Mouse (Mus musculus) ovary, postnatal 14 days (tissue): Measurements from ENCODE around the gene Gm20671.
"Not testable (repeated sequence)": the region's sequence is repeated elsewhere in the genome, so short reads cannot be mapped to it uniquely, and the experiment has no call there.

Experiments used
- DNase-seq: peaks from one replicate; pipeline ENCODE4 v3.0.0; 2022; ENCODE audit warnings: low spot score

Gm20671 gene

DNA sequence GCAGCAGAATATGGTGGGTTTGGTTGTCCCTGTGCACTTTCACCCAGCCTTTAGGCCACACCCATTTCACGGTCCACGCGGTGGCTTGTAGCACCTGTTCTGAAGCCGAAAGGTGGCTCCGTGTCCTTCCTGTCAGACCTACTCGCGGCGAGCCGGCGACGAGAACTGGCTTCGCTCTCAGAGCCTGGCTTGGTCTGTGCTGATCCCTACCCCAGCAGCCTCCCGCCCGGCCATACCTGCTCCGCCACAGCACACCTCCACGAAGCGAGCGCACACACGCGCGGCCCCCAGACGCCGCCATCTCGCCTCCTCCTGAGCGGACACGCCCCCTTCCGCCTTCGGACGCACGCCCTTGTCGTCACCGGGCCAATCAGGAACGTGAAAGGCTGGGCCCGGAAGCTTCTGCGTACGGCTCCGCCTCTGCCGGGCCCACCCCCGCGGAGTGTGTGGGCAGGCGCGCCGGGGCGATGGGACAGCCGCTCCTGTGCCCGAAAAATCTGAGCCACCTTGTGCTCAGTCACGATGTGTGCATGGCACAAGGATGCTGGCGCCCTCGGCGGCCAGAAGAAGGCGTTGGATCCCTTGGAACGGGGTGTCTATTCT is 41.5 kb downstream of the Gm20671 start, which contains the start of gene Pisd:
Pisd (minus strand) TSS at position 334 of the 603 bp plus-strand sequence.
- peak; percentile 87 for DNase-seq

DNA sequence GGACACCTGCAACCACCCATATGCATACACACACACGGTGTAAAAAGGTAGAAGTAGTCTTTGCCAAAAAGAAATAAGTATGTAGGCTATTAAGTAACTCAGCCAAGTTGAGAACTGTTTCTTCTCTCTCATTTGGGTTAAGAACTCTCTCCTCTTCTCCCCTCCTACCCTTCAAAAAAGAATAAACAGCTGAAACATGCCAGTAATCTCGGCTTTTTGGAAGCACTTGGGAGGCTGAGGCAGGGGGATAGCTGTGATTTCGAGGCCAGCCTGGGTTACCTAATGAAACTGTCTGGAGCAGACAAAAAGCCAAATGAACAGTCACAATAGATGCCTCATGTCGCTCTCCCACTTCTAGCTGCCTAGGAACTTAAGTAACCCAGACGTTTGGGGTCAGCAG is 42.2 kb downstream of the Gm20671 start:
- DNase-seq: no peak

DNA sequence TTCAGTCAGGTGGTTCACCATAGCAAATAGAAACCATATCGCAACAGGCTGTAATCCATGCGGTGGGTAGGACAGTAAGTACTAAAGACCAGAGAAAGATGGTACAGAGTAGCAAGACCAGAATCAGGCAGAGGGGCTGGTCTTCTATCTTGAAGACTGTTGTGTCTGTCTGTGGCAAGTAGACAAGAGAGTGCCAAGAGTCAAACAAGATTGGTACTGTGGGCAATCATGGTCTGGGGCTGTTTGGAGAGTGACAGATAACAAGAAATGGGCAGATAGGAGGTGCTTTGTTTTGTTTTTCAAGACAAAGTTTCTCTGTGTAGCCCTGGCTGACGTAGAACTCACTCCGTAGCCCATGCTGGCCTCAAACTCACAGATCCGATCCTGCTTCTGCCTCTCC is 45.3 kb downstream of the Gm20671 start:
- DNase-seq: no peak

DNA sequence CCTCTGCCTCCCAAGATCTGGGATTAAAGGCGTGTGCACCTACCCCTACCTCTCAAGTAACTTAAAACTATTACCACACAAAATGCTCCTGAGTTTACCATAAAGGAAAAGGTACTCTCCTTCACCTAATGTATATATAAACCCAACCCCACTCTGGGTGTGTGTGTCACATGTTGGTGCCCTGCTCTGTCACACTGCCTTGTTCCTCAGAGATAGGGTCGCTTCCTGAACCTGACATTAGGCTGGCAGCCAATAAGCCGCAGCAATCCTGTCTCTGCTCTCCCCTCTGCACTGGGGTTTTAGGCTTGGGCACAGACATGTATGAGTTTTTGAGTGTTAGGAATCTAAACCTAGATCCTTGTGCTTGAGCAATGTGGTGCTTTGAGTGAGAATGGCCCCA is 48.7 kb downstream of the Gm20671 start:
- no peak for DNase-seq

DNA sequence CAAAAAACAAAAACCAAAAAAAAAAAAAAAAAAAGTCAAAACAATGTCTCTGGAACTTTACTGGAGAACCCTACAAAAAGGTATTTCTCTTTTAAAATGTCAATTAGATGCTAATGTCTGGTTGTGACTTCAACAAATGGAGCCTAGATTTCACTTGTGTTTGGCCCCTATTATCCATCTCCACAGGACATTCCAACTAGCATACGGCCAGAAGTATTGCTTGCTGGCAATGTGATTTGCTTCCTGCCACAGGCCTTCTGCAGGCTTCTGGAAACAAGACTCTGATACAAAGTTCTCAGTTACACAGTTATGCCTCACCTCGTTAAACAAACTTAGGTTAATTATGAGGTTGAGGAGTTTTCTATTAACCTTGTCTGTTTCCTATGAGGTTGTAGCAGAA is 54.5 kb downstream of the Gm20671 start:
- no peak for DNase-seq

DNA sequence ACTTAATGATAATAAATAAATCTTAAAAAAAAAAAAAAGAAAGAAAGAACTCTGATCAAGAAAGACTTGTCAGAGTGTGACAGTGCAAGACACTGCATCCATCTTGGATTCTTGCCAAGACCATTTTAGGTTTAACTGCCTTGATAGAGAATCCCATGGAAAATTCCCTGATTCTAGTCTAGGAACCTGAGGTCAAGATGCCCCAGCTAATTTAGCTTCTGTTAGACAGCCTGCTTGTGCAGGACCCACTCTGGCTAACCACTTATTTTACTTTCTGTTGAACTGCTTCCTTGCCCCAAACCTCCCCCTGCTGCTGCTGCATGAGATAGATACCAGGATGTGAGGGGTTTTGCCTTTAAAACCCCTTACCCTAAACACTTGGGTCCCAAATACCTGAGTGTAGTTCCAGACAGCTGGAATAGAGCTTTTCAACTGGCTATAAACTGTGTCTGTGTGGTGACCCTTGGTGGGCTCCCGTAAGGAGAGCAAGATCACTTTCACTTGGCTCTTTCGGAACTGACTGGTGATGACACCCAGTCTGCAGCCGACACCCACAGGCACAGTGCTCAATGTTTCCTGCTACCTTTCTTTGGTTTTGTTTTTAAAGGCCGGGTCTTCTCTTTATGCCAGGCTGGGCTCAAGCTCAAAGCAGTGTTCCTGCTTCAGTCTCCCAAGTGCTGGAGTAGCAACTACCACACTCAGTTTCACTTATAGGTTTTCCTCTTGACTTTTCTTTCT is 59.1 kb downstream of the Gm20671 start:
- no peak for DNase-seq

DNA sequence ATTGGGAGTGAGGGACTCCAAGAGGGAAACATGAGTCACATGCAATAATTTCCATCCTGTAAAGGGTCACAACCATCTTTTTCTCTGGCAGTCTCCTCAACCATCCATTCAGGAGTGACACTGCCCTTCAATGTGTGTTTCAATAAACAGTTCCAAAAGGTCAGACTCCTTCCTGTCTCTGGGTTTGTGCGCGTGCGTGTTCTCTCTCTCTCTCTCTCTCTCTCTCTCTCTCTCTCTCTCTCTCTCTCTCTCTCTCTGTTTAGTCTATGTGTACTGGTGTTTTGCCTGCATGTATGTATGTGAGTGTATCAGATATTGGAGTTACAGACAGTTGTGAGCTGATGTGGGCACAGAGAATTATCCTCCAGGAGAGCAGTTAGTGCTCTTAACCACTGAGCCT is 59.9 kb downstream of the Gm20671 start:
- DNase-seq: no peak

DNA sequence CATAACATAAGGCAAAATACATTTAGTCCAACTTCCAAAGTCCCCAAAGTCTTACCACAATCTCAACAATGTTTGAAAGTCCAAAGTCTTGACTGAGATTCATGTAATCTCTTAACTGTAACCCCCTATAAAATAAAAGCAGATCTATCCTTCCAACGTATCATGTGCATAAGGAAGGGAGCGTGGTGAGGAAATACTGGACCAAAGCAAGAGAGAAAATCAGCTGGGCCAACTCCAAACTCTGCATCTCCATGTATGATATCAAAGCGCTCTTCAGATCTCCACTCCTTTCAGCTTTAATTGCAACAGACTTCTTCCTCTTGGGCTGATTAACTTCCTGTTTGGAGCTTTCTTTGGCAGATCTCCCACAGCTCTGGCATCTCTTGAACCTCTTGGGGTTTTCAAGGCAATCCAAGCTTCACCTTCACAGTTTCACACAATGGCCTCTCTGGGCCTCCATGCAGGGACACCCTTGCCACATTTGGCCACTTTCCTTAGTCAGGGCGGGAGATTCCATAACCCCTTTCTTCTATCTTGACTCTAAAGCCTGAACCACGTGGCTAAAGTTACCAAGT is 65.3 kb downstream of the Gm20671 start:
- DNase-seq: no peak

DNA sequence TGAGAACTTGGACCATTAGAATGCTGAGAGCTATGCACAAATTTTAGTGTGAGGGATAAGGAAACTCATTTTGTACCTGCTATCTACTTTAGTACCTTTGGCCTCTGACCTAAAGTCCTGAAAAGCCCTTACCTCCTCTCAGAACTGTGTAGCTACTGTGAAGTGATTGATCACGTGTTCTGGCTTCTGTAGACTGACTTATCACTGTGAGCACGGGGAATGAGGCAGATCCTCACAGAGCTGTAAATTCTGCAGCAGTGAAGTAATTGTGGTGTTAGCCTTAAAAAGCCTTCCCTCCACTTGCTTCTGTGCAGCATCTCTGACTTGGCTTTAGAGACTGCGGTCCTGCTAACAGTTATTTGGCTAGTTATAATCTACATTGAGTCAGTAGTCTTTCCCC is 66.1 kb downstream of the Gm20671 start:
- no peak for DNase-seq

DNA sequence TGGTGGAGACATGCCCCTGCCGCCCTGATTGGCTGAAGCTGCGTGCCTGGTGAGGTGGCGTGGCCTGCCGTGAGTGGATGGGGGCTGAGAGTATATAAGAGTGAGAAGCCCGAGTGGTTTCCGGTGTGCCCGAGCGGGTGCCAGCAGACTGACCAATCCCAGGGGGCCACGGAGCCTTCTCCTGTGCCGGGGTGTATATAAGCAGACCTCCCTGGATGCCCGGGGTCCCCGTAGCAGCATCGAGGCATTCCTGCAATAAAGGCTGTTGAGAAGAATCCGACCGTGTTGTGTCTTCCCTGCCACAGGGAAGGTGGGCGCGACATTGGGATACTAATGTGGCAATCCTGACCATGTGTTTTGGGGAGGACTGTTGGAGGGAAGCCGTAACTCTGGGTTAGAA is 66.6 kb downstream of the Gm20671 start:
- DNase-seq: not testable (repeated sequence)

DNA sequence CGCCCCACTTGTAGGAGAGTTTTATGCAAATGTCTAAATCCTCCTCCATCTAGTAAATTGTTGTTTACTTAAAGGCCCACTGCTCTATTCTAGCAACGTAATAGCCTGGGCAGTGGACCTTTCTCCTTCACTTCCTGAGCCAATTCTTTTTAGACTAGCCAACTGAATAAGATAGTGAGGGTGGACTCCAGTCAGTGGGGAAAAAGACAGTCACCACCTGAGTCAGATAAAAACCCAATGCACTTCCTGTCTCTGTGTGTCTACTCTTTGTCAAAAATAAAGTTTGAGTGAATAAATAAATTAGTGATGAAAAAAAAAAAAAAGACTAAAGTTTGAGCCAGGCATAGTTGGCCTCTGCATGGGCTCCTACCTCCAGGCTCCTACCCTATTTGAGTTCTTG is 67.2 kb downstream of the Gm20671 start:
- DNase-seq: no peak

DNA sequence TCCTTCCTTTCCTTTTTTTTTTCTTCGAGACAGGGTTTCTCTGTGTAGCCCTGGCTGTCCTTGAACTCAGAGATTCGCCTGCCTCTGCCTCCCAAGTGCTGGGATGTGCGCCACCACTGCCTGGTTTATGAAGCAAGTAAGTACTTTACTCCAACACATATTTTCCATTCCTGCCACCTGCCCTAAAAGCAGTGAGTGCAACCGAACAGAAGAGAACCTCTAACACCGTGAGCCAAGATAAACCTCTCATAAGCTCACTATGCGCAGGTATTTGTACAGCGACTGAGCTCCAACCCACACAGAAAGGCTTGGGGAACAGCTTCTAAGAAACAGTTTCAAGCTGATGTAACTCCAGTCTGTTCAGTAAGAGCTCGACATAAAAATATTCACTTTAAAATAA is 70.8 kb downstream of the Gm20671 start:
- DNase-seq: no peak

DNA sequence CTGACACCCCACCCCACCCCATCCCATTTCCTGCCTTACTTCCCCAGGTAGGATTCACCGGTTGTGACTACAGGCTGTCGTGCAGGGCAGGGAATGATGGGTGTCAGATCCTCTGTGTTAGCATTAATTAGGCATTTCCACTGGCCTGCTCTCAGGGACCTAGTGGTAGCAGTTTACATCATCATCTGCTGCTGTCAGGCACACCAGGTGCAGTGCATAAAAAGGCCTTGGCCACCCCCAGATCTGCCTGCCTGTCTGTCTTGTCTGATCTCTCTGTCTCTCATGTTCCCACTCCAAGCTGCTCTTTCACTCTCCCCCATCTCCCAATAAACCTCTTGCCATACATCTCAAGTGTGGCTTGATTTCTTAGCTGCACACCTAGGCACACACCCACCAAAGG is 75.2 kb downstream of the Gm20671 start:
- no peak for DNase-seq

DNA sequence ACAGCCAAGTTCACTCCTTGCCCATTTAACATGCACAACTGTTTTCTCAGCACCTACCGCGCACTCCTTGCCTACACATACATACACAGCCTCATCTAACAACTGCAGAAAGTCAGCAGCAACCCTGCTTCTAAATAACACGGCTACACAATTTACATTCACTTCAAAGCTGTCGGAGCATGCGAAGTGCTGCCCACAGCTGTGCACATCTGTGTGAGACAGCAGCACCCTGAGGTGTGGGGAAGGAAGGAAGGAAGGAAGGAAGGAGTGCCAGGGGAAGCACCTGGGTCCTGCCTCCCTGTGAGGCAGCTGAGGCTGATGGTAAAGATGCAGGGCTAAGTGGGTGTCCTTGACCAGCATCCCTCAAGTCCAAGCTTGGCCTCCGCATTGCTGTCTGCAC is 78.0 kb downstream of the Gm20671 start:
- no peak for DNase-seq

DNA sequence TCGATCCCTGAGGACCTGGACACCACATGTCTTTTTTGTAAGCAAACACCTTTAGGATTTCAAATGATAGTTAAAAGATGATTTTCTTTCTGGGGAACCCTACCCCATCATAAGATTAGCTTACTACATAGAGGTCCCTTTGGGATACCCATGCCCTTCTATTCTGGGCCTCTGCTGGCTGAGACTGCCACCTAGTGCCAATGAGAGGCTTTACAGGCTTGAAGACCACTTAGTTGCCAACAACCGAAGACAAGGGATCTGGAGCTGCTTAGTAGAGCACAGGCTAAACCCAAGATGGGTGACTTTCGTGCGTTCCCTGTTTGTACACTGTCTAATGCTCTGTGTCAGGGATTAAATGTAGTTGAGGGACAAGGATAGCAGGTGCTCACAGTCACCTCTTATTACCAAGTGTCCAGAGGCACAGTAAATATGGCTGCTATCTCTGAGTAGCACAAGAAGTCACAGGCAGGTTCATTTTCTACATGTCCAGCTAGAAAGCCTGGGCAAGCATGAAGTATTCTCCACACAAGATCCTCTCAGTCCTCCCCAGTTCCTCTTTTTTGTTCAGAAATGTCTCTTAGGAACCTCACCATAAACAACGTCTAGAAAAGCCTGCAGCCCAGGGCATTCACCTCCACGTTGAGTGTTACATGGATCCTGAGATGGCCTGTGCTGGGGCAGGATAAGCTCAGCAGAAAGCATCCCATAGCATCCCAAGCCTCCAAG is 79.1 kb downstream of the Gm20671 start:
- DNase-seq: peak; percentile 39

DNA sequence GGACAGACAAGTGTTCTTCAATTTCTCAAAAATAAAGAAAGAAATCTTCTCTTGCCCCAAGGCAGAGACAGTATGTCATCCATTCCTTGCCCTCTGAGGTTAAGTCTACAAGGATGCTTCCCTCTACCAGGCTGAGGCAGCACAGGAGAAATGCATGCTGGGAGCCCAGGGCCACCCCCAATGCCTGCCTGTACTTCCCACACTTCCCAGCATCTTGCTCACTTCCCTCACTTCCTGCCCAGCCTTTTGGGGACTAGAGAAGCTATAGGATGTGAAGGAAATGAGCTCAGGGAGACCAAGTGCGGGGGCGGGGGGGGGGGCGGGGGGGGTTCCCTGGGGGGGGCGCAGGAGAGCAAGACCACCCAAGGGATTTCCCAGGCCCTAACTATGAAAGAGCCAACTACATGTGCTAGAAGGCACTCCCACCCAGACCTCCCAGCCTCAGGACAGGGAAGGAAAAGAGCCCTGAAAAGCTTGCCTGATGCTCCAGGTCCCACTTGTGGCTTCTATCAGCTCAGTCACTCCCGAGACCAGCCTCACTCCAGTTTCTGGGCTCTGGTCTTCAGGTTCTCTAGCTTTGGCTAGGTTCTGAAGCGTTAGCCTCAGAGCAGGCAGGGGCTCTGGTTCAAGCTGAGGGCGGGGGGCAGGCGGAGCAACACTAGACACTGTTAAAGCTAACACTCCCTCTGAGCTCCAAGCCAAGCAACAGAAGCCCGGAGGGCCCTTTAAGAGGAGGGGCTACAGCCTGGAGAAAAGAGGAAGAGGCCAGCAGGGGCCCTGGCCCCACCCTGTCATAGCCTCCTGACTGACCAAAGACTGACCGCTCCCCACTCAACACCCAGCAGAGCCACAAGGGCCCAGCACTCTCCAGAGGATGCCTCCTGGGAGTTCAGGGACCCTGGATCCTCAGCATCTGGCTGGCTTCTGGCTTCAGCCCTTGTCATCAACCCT is 80.9 kb downstream of the Gm20671 start:
- DNase-seq: peak; percentile 55

DNA sequence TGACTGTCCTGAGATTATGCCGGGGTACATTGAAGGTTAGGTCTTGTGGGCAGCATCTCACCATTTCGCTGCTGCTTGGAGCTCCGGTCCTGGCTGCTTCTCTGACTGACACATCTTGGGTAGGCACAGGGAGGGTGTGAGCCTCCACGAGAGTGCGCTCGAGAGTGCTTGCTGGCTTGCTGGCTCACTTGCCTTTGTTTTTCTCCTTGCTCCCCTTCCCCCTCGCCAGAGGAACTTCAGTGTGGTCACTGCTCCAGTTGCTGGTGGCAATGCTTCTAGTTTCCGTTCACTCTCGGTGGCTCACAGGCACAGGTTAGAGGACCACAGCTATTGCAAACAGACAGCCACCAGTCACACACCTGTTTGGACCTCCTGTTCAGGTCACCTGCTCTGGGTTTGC is 84.8 kb downstream of the Gm20671 start:
- peak; percentile 20 for DNase-seq

DNA sequence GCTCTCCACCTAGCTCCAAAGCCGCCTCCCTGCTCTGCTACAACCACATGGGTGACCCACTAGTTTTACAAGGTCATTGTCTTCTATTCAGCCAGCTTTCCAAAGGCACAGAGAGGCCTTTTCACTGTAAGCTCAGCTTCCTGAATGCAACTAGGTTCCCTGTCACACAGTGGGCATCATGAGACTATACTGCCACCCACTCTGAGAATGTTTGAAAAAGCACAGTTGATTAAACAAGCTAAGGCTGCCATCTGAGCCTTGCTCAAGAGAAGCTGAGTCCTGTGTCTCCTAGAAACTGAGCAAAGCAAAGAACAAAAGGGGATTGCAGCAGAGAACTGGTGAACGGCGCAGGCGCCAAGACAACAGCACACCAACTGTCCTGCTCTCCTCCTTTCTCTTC is 85.5 kb downstream of the Gm20671 start:
- DNase-seq: not testable (repeated sequence)

DNA sequence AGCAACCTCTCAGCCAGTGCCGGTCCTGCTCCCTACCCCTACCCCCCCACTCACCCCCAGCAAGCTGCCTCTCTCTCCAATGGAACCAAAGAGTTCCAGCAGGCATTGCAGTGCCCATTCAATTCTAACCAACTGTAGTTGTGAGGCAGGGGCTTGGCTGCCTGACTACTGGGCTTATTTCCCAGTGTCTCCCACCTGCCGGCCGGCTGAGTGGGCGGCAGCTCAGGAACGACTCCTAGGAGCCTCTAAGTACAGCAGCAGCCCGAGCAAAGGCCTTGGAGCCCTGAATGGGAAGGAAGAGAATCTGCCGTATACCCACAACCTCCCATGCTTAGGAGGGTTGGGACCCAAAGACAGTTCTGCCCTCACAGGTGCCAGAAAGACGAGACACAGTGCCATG is 86.1 kb downstream of the Gm20671 start:
- DNase-seq: not testable (repeated sequence)

DNA sequence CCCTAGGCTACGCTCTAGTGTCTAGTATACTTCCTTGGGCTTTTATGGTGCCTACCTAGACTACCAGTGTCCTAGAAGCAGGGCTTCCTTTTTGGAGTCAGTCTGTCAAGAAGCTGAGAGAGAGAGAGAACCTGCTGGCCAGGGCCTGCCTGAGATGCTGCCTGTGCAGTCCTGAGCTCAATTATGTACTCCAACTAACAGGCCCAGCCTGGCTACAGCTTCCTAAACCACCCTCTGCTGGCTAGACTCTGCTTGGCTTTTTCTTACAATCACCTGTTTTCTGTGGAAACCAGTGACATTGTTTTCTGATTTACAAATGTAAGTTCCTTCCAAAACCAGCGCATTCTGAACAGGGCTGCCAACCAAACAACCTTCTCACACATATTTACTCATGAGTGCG is 86.8 kb downstream of the Gm20671 start:
- DNase-seq: no peak

DNA sequence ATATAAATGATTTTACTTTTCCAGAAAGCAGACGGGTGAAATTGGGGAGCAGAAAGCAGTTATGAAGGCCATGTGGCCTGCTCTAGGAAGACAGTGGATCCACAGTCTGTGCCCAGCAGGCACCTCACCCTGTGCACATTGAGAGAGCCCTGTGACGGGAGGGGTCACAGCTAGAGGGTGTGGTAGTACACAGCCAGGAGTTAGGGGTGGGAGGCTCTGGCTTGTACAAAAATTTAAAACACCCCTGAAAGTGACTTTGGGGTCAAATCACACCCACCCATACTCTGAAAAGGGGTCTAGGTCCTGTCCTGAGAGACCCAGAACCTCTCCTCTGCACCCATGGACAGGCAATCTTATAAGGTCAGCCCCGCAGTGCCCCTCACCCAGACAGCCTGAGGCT is 90.1 kb downstream of the Gm20671 start:
- DNase-seq: not testable (repeated sequence)

DNA sequence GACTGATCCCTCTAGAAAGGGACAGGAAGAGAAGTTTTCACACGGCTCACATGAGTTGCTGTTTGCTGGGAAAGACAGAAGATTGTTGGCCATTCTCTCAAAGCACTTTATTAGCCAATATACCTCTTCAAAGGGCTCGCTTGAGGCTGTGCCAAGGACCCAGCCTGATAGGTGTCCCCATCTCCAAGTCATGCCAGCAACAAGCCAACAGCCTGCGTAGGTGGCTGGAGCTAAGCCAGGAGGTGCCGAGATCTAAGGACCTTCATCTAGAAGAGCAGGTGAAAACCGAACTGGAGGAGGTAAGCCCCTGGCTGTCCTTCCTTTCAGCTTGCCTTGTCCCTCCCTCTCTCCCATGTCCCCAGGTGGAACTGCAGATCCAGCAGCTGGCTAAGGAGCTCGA is 91.1 kb downstream of the Gm20671 start:
- DNase-seq: no peak
